Mouse (Mus musculus): ENCODE data around the gene Traf1.

Traf1 gene

DNA sequence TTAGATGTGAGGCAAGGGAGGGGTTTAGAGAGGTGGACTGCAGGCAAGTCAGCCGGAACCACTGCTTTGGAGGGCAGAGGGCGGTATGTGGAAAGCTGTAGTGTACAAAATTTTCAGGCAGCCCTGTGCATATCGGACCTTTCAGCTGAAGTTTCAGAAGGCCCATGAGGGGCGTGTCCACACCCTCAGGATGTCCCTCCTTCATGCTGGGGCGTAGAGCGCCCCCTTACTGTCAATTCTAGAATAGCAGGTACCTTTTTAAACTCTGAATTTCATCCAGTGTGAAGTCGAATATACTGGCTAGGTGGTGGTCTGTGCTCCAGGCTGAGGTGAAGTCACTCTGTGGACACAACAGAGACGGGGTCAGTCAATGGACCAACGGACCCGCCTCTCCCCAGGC is 63.8 kb downstream of the Traf1 start:
- no peak for DNase-seq

DNA sequence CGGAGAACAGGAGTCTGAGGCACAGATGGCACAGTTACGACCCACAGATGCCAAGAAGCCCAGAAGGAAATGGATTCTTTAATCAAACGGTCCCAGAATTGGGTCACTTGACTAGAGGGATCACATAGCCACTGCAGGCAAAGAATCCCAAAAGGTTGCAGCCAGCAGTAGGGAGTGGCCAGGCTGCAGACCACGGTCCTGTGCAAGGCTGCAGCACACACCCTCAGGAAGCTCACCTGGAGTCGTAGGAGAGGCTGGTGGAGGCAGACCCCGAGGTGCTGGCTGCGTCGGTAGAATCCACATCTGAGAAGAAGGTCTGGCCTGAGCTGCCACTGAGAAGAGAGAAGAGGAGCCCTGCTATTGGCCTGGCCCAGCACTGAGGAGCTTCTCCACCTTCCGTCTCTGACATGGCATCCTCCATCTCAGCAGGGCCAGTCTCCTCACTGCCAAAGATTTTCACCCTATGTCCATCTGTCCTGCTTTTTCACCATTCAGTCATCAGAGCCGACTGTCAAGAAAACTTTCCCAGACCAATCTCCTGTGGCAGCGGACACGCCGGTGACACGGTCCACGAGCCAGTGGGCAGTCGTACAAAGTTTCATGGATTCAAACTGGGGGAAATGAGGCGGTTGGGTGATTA is 64.6 kb downstream of the Traf1 start:
- no peak for DNase-seq

DNA sequence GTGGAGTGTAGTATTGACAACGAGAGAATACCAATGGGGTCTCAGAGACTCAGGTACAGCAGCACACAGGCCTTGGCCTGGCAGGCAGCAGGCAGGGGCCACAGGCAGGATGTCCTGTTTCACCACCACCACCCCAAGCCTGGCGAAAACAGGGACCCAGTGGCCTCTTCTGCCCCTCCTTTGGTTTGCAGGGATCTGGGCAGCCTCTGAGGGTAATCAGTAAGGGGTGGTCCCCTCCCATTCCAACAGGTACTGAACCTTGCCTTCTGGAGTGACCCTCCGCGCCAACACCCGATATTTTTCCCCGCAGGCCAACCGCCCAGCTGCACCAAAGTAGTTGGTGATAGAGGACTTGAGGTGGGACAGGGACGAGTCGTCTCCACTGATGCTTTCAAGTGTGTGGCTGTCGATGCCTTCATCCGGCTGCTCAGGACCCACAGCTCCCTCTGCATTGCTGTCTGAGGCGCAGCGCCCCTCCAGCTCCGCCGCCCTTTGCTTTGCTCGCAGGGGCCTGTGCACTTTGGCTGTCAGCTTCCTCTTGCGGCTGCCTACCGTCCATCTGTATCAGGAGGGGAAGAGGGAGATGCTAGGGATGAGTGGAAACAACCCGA is 66.0 kb downstream of the Traf1 start:
- no peak for DNase-seq

DNA sequence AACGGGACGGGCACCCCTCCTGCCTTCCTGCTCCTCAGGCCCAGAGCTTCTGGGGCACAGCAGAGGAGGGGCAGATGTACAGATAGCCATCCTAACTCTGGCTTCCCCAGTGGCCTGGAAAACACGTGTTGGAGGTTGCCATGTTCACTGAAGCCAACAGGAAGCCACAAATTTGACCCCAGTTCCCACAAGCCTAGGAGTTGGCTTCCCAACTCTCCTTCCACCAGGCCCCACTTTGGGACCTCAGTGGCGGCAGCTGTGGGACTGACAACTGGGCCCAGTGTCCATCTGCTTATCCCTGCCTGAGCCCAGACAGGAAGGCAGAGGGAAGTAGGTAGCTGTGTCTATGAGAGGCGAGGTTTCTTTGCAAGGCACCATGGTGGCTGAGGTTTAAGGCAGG is 67.6 kb downstream of the Traf1 start:
- DNase-seq, result no peak
